Mouse (Mus musculus): Measurements from ENCODE around the gene Cytip. TPM values are rescaled to one million over a fixed set of nuclear protein-coding genes. Genes with fewer than 3 reads are reported as not detected.

Gene Cytip
- polyA plus RNA-seq, 1 experiment from 2014 or later: 1.0 TPM

GRCm38 (mm10) chr2:58107046-58107445 is 88.3 kb downstream of the Cytip start:
- no peaks in the 10 kb centered on the region for H3K36me3 ChIP-seq (ENCODE audit: control insufficient read depth, insufficient read depth)
- no peaks in the 10 kb centered on the region for H3K27me3 ChIP-seq (replicated peaks; ENCODE audit: control insufficient read depth, insufficient read depth, low read length)
- no peak overlapping the region for H3K4me2 ChIP-seq (replicated peaks; ENCODE audit: low read depth)
- no peak for ATAC-seq
- H3K4me1 ChIP-seq (replicated peaks; ENCODE audit: control insufficient read depth, insufficient read depth, low read length): no peaks in the 10 kb centered on the region
- TF ChIP-seq CTCF (IDR thresholded peaks at IDR 0.05; ENCODE audit: low read depth): no peak
- H3K9ac ChIP-seq (ENCODE audit: low read depth, low read length): no peak overlapping the region
- H3K4me3 ChIP-seq (ENCODE audit: low read depth, low read length): no peak overlapping the region
- H3K27ac ChIP-seq (ENCODE audit: low read depth, low read length): no peak overlapping the region
- WGBS: 85% methylated on average over 6 of the region's 6 CpGs
- H3K9me3 ChIP-seq (ENCODE audit: control insufficient read depth): no peaks in the 10 kb centered on the region

- Histone ChIP-seq H3K27me3 (replicated peaks; ENCODE audit: control insufficient read depth, insufficient read depth, low read length) (no peaks in the 10 kb centered on the region), H3K4me1 (replicated peaks; ENCODE audit: control insufficient read depth, insufficient read depth, low read length) (no peaks in the 10 kb centered on the region), H3K36me3 (ENCODE audit: control insufficient read depth, insufficient read depth) (no peaks in the 10 kb centered on the region), H3K4me3 (ENCODE audit: low read depth, low read length) (no peak overlapping the region), H3K4me2 (replicated peaks; ENCODE audit: low read depth) (no peak overlapping the region), H3K9ac (ENCODE audit: low read depth, low read length) (no peak overlapping the region), H3K27ac (ENCODE audit: low read depth, low read length) (no peak overlapping the region), H3K9me3 (ENCODE audit: control insufficient read depth) (no peaks in the 10 kb centered on the region)
- ATAC-seq: no peak
- 77% methylated on average over 1 of the region's 1 CpGs for WGBS
- TF ChIP-seq CTCF (IDR thresholded peaks at IDR 0.05; ENCODE audit: low read depth): no peak
These were observed 100.5 kb downstream of the Cytip start for GRCm38 (mm10) chr2:58094818-58095217.

- 86% methylated on average over 1 of the region's 1 CpGs for WGBS
- no peak for ATAC-seq
- no peaks in the 10 kb centered on the region for H3K4me1 ChIP-seq (replicated peaks; ENCODE audit: control insufficient read depth, insufficient read depth, low read length)
- H3K27me3 ChIP-seq (replicated peaks; ENCODE audit: control insufficient read depth, insufficient read depth, low read length): no peaks in the 10 kb centered on the region
- H3K36me3 ChIP-seq (ENCODE audit: control insufficient read depth, insufficient read depth): no peaks in the 10 kb centered on the region
- no peak overlapping the region for H3K27ac ChIP-seq (ENCODE audit: low read depth, low read length)
- no peak for TF ChIP-seq CTCF (IDR thresholded peaks at IDR 0.05; ENCODE audit: low read depth)
- H3K4me2 ChIP-seq (replicated peaks; ENCODE audit: low read depth): no peak overlapping the region
- no peaks in the 10 kb centered on the region for H3K9me3 ChIP-seq (ENCODE audit: control insufficient read depth)
- no peak overlapping the region for H3K4me3 ChIP-seq (ENCODE audit: low read depth, low read length)
- no peak overlapping the region for H3K9ac ChIP-seq (ENCODE audit: low read depth, low read length)
These were observed 108.9 kb downstream of the Cytip start for GRCm38 (mm10) chr2:58086420-58086819.

- no peaks in the 10 kb centered on the region for H3K4me1 ChIP-seq (replicated peaks; ENCODE audit: control insufficient read depth, insufficient read depth, low read length)
- H3K4me2 ChIP-seq (replicated peaks; ENCODE audit: low read depth): no peak overlapping the region
- ATAC-seq: no peak
- H3K27me3 ChIP-seq (replicated peaks; ENCODE audit: control insufficient read depth, insufficient read depth, low read length): no peaks in the 10 kb centered on the region
- H3K9me3 ChIP-seq (ENCODE audit: control insufficient read depth): no peaks in the 10 kb centered on the region
- H3K36me3 ChIP-seq (ENCODE audit: control insufficient read depth, insufficient read depth): no peaks in the 10 kb centered on the region
- no peak overlapping the region for H3K27ac ChIP-seq (ENCODE audit: low read depth, low read length)
- 69% methylated on average over 1 of the region's 1 CpGs for WGBS
- H3K4me3 ChIP-seq (ENCODE audit: low read depth, low read length): no peak overlapping the region
- TF ChIP-seq CTCF (IDR thresholded peaks at IDR 0.05; ENCODE audit: low read depth): no peak
- H3K9ac ChIP-seq (ENCODE audit: low read depth, low read length): no peak overlapping the region
These were observed 115.5 kb downstream of the Cytip start for GRCm38 (mm10) chr2:58079849-58080248.

Other genes with a start within 250 kb of the Cytip start
- gene Galnt5, start 197.6 kb downstream of the Cytip start, polyA plus RNA-seq (2015; fragmentation: Nextera tagmentation; extraction: Ambion mirVana): 1.0 and 1.5 TPM in 2 replicates
- 0.04 and 0.07 TPM in 2 replicates for gene Ermn, start 142.7 kb downstream of the Cytip start, polyA plus RNA-seq (2015; fragmentation: Nextera tagmentation; extraction: Ambion mirVana)
- gene Acvr1c, start 162.4 kb upstream of the Cytip start, polyA plus RNA-seq (2015; fragmentation: Nextera tagmentation; extraction: Ambion mirVana): 5.2 and 5.5 TPM in 2 replicates

Data from intestine, postnatal 0 days (tissue).